Mouse (Mus musculus) embryonic stem cell, embryonic (primary cell): Measurements from ENCODE around the gene Ap2s1.

Experiments
- CTCF ChIA-PET, 4 experiments: fragments of 300-600 bp in 2 of 4; fragments of 350-600 bp in 2 of 4; sonication (Branson Sonifier 250); formaldehyde crosslinking; loops; one replicate each; lab custom pipeline; 2022; ENCODE audit warnings: inconsistent platforms in 2 of 4; lab: Charles Lee
- POLR2A ChIA-PET, 4 experiments: fragments of 300-600 bp in 2 of 4; fragments of 350-600 bp in 2 of 4; sonication (Branson Sonifier 250); formaldehyde crosslinking; loops; one replicate each; lab custom pipeline; 2022; ENCODE audit warnings: antibody characterized with exemption in 4 of 4, inconsistent platforms in 1 of 4; lab: Charles Lee

Gene Ap2s1

DNA sequence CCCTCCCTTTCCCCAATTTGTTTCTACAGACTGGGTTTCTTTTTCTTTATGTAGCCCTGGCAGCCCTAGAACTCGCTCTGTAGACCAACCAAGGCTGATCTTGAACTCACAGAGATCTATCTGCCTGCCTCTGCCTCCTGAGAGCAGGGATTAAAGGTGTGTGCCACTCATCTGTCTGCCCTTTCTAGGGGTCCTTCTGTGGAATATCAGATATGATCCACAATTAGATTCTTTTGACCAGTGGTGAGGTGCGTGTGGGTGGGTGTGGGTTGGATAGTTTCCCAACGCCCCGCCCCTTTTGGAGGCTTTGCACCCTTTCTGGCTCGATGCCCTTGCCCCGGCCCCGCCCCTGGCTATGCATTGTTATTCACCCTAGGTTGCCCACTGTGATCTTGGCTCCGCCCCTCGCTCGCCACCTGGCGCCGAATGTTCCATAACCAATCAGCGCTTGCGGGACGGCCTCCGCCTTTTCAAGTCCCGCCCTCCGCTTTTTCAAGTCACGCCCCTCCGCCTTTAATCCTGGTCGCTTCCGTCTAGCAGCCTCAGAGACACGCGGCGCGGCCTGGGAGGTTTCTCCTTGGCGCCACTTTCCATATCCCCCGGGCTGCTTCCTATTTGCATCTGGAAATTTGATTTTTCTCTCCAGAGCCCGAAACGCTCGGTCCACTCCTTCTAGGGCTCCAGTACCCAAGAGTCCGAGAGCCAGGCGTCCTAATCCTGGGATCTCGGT lies 42.8 kb downstream of the Ap2s1 start, which contains the start of gene Slc1a5:
Gene Slc1a5 (plus strand): TSS at position 516 of the 730 bp plus-strand sequence.
- POLR2A ChIA-PET: interaction anchor here (0.6 to 9.6 kb wide), 99 partner anchors 8 to 495 kb away, joined by 3 to 84 read pairs (median 4); partner anchors contain the start of genes Dact3 (in 3 of the 4), Ap2s1 (in 2 of the 4), Prkd2 (in 2 of the 4) and Ccdc9 (in 1 of the 4)
- CTCF ChIA-PET: interaction anchor here in 2 of 4 experiments (0.6 to 1.2 kb wide), 6 partner anchors 24 to 166 kb away, joined by 3 to 4 read pairs (median 3); partner anchors contain the start of gene Arhgap35 (in 1 of the 2)

DNA sequence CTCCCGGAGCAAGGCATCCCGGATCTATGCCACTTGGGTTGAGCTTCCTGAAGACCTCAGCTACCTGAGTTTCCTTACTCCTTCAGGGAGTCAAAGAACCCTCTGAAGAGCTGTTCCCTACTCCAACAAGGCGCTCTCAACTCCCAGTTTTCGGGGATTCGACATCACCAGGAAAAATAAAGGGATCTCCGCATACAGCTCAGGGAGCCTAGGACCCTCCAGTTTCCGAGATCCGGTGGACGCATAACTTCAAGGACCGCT lies 43.3 kb downstream of the Ap2s1 start:
- POLR2A ChIA-PET: interaction anchor here (0.6 to 9.6 kb wide), 60 partner anchors 8 to 496 kb away, joined by 3 to 84 read pairs (median 5); partner anchors contain the start of genes Dact3 (in 3 of the 4), Ap2s1 (in 2 of the 4), Prkd2 (in 2 of the 4) and Ccdc9 (in 1 of the 4)

DNA sequence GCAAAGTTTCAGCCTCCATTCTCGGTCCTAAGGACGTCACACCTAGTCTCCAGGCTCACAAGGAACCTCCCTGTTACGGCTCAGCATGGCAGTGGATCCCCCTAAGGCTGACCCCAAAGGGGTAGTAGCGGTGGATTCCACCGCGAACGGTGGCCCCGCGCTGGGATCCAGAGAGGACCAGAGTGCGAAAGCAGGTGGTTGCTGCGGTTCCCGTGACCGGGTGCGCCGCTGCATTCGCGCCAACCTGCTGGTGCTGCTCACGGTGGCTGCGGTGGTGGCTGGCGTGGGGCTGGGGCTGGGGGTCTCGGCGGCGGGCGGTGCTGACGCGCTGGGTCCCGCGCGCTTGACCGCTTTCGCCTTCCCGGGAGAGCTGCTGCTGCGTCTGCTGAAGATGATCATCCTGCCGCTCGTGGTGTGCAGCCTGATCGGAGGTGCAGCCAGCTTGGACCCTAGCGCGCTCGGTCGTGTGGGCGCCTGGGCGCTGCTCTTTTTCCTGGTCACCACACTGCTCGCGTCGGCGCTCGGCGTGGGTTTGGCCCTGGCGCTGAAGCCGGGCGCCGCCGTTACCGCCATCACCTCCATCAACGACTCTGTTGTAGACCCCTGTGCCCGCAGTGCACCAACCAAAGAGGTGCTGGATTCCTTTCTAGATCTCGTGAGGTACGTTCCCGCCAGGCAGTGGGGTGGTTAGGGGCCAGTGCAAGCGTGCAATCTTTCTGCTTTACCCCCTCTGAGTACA lies 43.8 kb downstream of the Ap2s1 start:
- ChIA-PET POLR2A (interaction anchor here (0.6 to 9.6 kb wide), 64 partner anchors 9 to 496 kb away, joined by 3 to 84 read pairs (median 4); partner anchors contain the start of genes Dact3 (in 3 of the 4), Ap2s1 (in 2 of the 4), Prkd2 (in 2 of the 4) and Ccdc9 (in 1 of the 4)), CTCF (interaction anchor here in 3 of 4 experiments (0.8 to 0.9 kb wide), 3 partner anchors 10 to 113 kb away, joined by 3 to 6 read pairs (median 3); no protein-coding TSS in a partner anchor)

More for the DNA sequence above, 43.3 kb downstream of the Ap2s1 start:
- CTCF ChIA-PET: interaction anchor here in 2 of 4 experiments (0.9 kb wide), 2 partner anchors 36 to 114 kb away, joined by 3 read pairs; no protein-coding TSS in a partner anchor

DNA sequence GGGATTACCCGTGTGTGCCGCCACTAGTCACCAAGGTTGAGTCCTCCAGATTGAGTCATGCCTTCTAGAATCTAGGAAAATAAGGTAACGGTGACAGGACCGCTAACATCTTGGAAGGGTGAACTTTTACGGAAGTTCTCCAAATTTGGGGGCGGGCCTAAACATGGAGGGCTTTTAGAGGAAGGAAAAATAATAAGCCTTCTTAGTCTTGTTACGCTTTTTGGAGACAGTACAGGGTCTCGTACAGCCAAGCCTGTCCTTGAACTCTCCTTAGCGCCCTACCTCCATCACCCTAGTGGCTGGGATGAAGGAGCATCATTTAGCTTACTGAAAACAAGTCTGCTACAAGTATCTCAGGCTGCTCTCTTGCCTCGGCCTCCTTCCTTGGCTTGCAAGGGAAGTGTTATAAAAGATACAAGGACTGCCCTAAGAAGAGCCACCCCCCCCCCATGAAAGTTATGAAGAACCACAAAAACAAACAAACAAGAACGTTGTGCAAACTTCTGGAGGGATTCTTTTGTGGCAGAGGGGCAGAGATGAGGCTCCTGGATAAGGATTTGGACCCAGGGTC lies 44.4 kb downstream of the Ap2s1 start:
- POLR2A ChIA-PET: interaction anchor here in 3 of 4 experiments (0.6 to 9.6 kb wide), 38 partner anchors 9 to 497 kb away, joined by 3 to 84 read pairs (median 4); partner anchors contain the start of genes Dact3 (in 2 of the 3), Ap2s1 (in 1 of the 3), Strn4 (in 1 of the 3) and Tmem160 (in 1 of the 3)
- CTCF ChIA-PET: interaction anchor here in 1 of 4 experiments (0.8 kb wide), 1 partner anchor 10 kb away, joined by 6 read pairs; no protein-coding TSS in a partner anchor

DNA sequence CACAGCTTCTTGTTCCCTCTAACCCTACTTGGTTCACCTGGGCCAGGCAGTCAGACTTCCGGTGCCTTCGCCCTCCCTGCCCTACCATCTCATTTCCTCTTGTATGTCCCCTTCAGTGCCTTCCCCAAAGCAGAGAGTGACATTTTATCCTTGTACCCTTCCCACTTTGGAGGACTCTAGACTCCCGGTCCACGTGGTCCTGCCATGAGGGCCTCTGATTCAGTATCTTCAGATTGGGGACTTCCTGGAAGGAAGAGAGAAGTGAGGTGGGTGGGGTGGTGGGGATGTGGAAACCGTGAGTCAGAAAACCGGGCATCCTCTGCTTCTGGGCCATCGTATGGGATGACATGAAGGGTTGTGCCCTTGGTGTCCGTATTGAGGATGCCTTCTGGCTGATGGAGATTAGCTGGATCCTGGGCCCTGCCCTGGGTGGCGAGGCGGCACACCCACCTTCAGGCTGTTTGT lies 45.0 kb downstream of the Ap2s1 start:
- POLR2A ChIA-PET: interaction anchor here in 3 of 4 experiments (0.6 to 9.6 kb wide), 35 partner anchors 10 to 497 kb away, joined by 3 to 84 read pairs (median 5); partner anchors contain the start of genes Ap2s1 (in 2 of the 3), Dact3 (in 2 of the 3) and Strn4 (in 1 of the 3)

DNA sequence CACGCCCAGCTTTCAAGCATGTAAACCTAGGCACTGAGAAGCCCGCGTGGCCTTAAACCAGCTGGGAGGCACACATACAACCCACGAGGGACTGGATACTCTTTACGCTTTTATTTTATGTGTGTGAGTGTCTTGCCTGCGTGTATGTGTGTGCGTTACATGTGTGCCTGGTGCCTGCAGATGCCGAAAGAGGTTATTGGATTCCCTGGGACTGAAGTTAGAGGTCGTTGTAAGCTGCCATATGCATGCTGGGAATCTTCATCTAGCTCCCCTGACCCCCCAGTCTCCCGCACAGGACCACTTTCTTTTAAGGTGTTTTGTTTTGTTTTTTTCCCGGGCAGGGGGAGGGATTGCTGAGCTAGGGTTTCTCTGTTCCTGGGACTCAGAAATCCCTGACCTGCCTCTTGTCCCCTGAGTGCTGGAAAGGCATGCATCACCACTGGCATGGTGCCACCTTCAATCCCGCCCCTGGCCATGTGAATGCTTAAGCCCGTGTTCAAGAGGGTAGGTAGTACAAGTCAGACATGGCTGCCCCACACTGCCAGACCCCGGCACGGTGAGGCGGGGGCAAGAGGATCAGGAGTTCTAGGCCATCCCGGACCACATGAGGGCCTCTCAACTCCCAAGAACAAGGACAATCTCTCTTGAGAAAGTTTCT lies 45.7 kb downstream of the Ap2s1 start:
- CTCF ChIA-PET: interaction anchor here in 2 of 4 experiments (0.8 to 2.0 kb wide), 3 partner anchors 13 to 111 kb away, joined by 3 to 7 read pairs (median 3); no protein-coding TSS in a partner anchor
- POLR2A ChIA-PET: interaction anchor here (0.6 to 9.6 kb wide), 49 partner anchors 9 to 498 kb away, joined by 3 to 84 read pairs (median 4); partner anchors contain the start of genes Ap2s1 (in 3 of the 4), Dact3 (in 2 of the 4), Strn4 (in 2 of the 4) and Ccdc9 (in 1 of the 4)

More for the DNA sequence above, 45.0 kb downstream of the Ap2s1 start:
- CTCF ChIA-PET: interaction anchor here in 2 of 4 experiments (0.8 to 2.0 kb wide), 3 partner anchors 14 to 112 kb away, joined by 3 to 7 read pairs (median 3); no protein-coding TSS in a partner anchor

DNA sequence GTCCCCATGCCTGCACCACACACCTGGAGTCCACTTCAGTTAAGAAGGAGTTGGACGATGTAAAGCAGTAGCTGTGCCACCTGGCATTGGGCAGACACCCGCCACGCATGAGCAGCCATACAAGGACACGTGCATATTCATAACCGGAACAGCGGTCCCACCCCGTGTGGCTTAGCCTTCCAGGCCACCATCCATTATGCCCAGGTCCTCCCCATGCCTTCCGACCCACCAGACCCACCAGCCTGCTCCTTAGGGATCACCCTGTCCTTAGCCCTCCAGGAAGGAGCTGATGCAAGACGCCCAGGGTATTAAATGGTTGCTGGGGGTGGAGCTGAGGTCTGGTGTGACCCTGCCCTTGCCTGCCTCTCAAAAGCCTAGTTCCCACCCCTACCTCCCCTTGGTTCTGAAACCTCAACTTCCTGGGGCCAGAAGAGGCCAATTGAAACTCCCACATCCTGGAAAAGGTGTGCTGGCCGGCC lies 46.3 kb downstream of the Ap2s1 start:
- ChIA-PET POLR2A (interaction anchor here (0.5 to 9.6 kb wide), 65 partner anchors 9 to 759 kb away, joined by 3 to 84 read pairs (median 4); partner anchors contain the start of genes Ap2s1 (in 3 of the 4), Arhgap35 (in 2 of the 4), Dact3 (in 2 of the 4) and Ccdc9 (in 1 of the 4)), CTCF (interaction anchor here in 3 of 4 experiments (0.6 to 2.0 kb wide), 7 partner anchors 9 to 89 kb away, joined by 3 to 8 read pairs (median 3); partner anchors contain the start of gene Prkd2 (in 1 of the 3))

DNA sequence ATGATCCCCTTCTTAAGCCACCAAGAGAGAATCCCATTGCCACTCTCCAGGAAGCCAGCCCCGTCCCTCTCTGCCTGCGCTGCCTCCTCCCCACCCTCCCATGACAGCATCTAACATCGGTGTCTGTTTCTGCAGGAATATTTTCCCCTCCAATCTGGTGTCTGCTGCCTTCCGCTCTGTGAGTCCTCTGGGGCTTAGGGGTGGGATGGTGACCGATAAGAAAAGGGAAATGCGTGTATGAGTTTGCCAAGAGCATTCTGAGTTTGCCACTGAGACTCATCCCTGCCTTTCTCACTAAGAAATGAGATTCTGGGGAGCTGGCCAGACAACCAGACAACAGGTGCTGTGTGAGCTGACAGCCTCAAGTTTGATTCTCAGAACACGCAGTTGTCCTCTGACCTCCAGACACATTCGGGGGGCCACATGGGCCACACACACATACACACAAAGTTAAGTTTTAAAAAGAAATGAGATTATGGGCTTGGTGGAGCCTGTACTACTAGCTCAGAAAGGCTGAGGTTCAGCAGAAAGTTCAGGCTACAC lies 47.4 kb downstream of the Ap2s1 start:
- ChIA-PET POLR2A (interaction anchor here in 3 of 4 experiments (0.7 to 9.6 kb wide), 22 partner anchors 8 to 500 kb away, joined by 3 to 84 read pairs (median 5); no protein-coding TSS in a partner anchor), CTCF (interaction anchor here in 2 of 4 experiments (0.5 to 0.9 kb wide), 2 partner anchors 37 to 91 kb away, joined by 3 to 5 read pairs; no protein-coding TSS in a partner anchor)

DNA sequence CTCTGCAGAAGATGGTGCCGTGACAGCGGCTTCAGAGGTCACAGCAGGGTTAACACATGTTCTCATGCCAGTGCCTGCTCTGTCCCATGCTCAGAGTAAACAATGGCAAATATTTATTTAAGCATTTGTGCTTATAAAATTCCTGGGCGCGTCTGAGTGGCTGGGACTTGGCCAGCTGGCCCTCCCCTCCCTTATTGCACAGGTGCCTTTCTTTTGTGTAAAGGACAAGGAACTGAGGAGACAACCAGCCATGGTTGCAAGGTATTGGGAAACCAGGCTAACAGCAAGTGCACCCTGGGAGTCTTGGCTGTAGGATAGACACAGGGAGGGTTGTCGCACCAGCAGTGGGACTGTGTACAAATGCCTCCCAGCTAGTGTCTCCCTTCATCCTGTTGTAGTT lies 54.1 kb downstream of the Ap2s1 start:
- ChIA-PET CTCF (interaction anchor here in 2 of 4 experiments (1.0 to 1.2 kb wide), 3 partner anchors 22 to 46 kb away, joined by 3 to 5 read pairs (median 4); no protein-coding TSS in a partner anchor), POLR2A (interaction anchor here (0.6 to 4.9 kb wide), 21 partner anchors 9 to 507 kb away, joined by 3 to 76 read pairs (median 4); partner anchors contain the start of genes Slc1a5 (in 3 of the 4), Ap2s1 (in 2 of the 4) and Dact3 (in 1 of the 4))

DNA sequence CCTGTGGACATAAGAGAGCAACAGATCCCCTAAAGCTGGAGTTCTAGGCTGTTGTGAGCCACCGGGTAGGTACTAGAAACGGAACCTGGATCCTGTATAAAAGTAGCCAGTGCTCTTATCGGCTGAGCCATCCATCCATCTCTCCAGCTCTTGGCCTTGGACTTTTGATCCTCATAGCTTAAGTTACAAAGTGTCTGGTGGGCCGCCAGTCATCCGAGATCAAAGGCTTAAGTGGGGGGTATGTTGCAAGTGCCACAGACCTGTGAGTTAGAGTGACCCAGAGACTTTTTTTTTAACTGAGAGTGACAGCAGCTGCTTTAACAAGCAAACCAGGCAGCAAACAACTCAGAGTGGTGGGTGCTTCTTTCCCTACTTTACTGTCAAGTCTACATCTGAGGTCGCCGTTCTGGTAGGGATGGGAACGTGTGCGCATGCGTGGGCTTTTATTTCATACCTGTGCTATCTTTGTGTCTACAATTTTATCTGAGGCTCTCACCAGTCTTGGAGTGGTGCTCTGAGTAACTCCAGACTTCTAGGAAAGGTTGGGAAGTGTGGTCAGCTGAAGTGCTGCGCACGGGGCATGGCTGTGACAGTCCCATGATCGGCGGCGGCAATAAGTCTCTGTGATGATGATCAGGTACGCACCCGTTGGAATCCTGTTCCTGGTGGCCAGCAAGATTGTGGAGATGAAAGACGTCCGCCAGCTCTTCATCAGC lies 55.0 kb downstream of the Ap2s1 start:
- ChIA-PET POLR2A (interaction anchor here (0.6 to 4.9 kb wide), 22 partner anchors 9 to 508 kb away, joined by 3 to 76 read pairs (median 4); partner anchors contain the start of genes Slc1a5 (in 3 of the 4), Ap2s1 (in 2 of the 4) and Dact3 (in 1 of the 4)), CTCF (interaction anchor here in 3 of 4 experiments (0.6 to 1.2 kb wide), 8 partner anchors 8 to 290 kb away, joined by 3 to 5 read pairs (median 3); partner anchors contain the start of gene Gng8 (in 1 of the 3))

DNA sequence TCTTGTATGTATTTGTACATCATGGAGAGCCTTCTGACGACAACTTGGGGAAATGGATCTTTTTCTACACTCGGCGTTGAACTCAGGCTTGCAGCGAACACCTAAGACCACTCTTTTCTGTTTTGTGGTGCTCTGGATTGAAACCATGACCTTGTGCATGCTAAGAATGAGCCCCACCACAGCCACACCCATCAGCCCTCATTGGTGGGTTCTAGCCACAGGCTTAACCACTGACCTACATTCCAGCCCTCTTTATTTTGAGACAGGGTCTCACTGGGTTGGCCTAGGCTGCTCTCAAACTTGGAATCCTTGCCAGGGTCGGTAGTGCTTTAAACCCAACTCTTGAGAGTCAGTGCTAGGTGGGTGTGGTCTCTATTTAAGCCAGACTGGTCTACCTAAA lies 56.7 kb downstream of the Ap2s1 start:
- CTCF ChIA-PET: interaction anchor here in 2 of 4 experiments (0.9 to 1.3 kb wide), 5 partner anchors 49 to 97 kb away, joined by 3 to 6 read pairs (median 4); partner anchors contain the start of gene Gng8 (in 1 of the 2)
- POLR2A ChIA-PET: interaction anchor here in 3 of 4 experiments (0.6 to 4.9 kb wide), 17 partner anchors 9 to 47 kb away, joined by 3 to 76 read pairs (median 4); partner anchors contain the start of gene Slc1a5 (in 3 of the 3)
